Mouse (Mus musculus): ENCODE results near the gene Tenm4. TPM values are rescaled to one million over a fixed set of nuclear protein-coding genes. Genes with fewer than 3 reads are reported as not detected.

Gene Tenm4
- total RNA-seq, 2 experiments from 2014 or later = 96.7 to 119 TPM

DNA sequence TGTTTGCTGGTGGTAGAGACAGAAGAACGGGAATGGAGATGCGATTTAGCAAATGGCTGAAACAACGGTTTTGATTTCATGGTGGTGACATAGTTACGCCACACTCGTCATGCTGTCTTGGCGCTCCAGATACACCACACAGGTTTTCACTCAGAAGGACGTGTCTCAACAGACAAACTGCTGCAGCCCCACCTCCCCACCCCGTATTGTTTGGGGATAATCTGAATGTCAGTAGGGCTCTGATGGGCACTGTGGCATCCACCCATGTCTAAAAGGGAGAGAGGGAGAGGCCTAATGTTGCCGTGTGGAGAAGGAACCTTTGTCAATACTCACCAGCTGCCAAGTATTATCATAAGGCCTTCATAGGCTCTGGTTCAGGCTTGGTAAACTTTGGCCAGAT is 14.4 kb downstream of the Tenm4 start:
- no peak for DNase-seq (ENCODE audit: extremely low spot score in 1 of 2, low spot score in 1 of 2)

DNA sequence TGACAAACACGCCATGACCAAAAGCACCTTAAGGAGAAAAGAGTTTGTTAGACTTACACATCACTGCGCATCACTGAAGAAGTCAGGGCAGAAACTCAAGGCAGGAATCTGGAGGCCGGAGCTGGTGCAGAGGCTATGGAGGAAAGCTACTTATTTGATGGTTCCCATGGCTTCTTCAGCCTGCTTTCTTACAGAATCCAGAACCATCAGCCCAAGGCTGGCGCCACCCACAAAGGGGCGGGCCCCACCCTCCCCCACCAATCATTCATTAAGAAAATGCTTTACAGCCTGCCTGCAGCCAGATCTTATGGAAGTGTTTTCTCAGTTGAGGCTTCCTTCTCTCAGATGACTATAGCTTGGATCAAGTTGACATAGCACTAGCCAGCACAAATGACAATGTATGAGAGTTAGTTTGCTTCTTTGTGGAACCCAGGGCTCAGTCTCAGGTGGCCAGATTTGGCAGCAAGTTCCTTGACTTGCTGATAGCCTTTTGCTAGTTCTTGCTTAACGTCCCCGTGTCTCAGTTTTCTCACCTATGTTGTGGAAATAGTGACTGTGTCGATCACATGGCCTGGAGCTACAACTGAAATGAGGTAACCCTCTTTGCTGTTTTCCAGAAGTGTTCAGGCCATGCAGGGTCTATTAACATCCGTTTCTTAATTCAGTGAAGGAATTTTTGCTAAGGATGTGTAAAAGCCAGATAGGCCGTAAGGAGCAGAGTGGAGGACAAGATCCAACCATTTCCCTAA is 32.9 kb downstream of the Tenm4 start:
- DNase-seq (ENCODE audit: extremely low spot score in 1 of 2, low spot score in 1 of 2) = no peak

DNA sequence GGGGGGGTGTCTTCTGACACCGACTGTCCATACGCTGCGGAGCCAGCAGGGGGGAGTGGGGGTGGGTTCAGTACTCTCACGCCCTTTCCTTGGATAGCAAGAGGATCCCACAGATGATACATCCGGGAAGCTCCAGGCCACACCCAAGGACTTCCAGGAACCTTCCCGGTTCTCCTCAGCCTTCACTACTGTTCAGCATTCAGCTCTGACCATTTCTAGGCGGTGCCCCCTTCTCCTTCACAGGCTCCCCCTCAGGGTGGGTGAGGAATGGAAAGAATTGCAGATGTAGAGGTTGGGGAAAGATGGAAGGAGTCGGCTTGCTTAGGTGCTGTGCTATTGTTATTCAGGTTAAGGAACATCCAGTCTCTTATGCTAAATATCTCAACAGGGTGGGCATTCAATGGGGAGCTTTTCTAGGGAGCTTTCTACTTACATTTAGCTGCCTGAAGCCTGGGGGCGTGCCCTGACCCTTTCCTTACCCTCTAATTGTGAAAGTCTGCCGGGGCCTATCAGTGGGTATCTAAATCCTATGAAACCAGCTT is 33.8 kb downstream of the Tenm4 start:
- DNase-seq (ENCODE audit: extremely low spot score in 1 of 2, low spot score in 1 of 2) = no peak

DNA sequence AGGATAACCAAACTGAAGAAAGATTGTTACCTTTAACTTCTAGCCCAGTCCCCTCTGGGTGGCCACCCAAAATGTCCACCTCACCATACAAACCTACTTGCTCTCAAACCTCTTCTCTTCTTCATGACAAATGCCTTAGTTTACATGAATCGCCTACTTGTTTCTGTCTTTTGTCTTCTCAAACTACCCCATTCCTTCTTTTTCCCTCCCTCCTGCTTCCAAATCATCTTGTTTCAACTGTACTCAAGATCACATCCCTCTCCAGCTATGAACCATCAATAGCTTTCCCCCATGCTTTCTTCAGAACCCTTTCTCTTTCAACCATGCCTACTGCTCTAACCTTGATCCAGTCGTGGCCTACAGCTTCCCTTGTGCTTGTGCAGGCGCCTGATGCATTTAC is 36.0 kb downstream of the Tenm4 start:
- DNase-seq (ENCODE audit: extremely low spot score in 1 of 2, low spot score in 1 of 2) = no peak

DNA sequence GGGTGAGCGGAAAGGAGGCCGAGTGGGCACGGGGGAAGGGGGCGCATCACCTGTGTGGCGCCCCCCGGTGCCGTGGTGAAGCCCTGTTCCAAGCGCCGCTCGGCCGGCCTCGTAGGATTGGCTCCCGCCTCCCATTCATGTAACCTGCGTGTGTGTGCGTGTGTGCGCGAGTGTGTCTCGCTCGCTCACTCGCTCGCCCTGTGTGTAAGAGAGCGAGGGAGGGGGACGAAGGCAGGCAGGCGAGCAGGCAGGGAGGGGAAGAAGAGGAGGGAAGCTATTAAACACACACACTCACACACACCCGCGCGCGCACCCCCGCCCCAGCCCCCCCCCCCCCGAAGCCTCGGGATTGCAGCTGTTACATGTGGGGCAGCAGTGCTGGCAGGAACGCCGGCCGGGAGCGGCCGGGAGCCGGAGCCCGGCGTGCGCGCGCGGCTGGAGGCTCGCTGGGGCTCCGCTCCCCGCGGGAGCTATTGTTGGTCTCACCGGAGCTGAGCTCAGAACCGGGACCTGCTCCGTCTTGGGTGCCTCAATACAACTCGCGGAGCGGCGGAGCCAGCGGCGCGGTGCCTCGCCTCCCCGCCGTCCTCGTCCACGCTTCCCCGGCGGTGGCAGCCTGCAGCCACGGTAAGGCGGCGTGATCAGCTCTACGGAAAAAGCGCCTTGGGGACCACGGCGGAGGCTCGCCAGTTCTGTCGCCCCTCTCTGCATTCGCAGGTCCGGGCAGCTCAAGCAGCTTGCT is 38.9 kb downstream of the Tenm4 start:
- DNase-seq (ENCODE audit: extremely low spot score in 1 of 2, low spot score in 1 of 2) = peak; percentile 39 to 44

DNA sequence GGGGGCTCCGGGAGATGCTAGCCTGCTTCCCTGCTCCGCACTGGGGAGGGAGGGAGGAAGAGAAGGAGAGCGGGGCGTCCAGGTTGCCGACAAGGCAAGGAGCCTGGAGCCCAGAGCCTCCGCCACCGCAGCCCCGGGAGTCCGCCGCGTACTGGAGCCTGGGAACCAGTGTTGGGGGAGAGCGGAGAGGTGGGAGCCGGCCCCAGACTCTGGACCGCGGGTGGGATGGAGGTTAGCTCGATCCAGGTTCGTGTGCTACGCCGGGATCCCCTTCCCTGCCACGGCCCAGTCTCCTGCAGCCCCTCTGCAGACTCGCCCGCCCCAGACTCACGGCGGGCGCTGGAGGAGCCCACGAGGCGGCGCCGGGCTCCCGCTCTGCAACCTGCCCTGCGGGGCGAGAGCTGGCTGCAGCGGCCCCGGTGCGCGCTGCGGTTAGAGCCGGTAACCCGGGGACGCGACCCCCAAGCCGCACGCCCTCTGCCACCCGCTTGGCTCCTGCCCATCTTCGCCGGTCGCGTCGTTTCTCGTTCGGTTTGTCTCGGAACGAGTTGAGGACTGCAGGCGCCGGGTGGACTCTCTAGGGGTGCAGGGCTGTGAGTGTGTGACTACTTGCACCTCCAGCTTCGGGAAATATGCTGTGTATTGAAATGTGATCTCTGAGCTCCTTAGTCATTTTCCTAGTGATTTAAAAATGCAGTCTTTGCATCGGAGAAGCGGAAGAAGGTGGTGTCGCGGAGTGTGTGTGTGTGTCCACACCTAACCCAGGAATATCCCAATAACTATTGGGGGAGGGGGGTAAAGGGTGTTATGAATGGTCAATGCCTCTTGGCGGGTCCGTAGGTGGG is 39.7 kb downstream of the Tenm4 start:
- peak; percentile 39 to 72 for DNase-seq (ENCODE audit: extremely low spot score in 1 of 2, low spot score in 1 of 2)

DNA sequence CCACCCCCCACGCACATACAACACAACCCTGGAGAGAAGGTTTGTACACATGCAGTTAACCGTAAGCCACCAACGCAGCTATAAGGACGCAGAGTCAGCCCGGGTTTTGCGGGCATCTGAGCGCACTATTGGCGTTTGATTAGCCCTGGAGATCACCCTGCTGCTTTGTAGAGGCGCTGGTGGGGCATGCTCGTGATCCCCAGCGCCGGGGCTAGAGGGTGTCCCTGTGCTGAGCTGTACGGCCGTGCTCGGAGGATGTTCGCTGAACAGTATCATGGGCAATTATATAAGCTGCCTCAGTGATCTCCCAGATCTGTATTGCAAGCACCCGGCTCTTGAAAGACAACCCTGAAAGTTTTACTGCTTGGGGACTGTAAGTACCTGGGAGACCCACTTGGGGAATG is 40.6 kb downstream of the Tenm4 start:
- peak; percentile 25 to 44 for DNase-seq (ENCODE audit: extremely low spot score in 1 of 2, low spot score in 1 of 2)

DNA sequence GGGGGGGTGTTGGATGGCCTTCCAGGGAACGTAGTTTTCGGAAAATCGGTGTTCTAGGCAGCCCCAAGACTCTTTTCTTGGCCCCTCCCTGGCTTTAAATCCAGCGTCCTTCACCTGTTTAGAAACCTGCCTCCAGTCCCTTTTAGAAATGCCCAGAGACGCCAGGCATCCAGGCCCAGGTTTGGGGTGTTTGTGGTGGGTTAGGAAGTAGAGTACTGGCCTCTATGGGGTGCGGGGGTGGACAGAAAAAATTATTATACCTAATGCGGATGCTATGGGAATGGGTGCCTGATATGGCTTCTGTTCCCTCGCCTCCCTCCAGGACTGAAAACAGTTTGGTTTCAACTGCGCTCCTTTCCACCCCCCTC is 41.2 kb downstream of the Tenm4 start:
- peak; percentile 20 to 36 for DNase-seq (ENCODE audit: extremely low spot score in 1 of 2, low spot score in 1 of 2)

DNA sequence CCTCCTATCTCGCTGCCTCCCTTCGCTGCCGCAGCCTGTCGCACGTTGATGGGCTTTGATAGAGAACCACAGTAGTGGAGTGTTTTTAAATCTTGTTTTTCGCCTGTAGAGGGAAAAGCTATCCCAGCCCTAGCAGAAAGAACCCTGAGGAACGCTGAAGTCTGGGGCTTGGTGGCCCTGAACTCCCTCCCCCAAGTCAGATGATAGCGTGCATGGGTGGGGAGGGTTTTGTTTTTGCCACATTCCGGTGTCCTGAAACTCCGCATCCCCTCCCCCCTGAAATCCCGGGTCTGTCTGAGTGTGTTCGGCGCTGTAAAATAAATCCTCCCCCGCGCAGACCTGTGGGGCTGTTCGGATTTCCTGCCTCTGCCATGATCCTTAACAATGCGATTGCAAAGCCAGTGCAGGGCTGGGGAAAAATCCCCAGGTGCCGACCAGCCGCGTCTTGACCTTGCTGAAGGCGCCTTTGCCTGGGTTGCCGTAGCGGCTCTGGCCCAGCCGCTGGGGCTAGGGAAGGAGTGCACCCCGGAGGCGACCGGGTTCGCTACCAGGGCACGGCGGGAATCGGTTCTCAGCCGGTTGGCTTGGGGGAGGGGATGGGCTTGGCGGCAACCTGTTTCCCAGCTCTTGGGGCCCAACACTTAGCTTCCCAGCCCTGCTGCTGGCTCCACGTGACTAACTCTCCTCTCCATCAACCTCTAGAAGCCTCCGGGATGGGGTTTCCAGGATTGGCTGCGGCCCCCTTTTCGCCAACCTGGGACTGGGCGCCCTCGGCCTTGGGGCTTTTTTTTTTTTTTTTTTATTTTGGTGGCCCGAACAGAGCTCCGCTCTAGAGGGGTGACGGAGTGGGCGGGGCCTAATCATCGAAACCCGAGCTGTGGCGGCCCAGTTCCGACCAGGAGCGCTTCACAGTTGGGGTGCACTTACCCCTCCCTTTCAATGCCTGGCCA is 41.8 kb downstream of the Tenm4 start:
- peak; percentile 38 to 53 for DNase-seq (ENCODE audit: extremely low spot score in 1 of 2, low spot score in 1 of 2)

DNA sequence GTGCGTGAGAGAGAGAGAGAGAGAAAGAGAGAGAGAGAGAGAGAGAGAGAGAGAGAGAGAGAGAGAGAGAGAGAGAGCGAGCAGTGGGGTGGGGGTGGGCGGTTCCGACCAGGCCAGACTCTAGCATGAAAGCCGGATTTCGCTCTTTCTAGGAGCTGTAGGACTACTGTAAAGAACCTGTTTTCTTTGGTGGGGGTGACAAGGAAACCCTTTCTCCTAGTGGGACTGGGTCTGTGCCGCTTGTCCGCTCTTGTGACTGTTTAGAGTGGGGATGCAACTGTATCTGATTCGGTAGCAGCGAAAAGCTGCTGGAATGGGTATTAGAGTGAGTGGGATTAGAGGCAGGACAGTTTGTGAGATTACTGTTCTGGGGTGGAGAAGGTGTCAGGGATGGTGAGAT is 42.7 kb downstream of the Tenm4 start:
- DNase-seq (ENCODE audit: extremely low spot score in 1 of 2, low spot score in 1 of 2) = no peak

DNA sequence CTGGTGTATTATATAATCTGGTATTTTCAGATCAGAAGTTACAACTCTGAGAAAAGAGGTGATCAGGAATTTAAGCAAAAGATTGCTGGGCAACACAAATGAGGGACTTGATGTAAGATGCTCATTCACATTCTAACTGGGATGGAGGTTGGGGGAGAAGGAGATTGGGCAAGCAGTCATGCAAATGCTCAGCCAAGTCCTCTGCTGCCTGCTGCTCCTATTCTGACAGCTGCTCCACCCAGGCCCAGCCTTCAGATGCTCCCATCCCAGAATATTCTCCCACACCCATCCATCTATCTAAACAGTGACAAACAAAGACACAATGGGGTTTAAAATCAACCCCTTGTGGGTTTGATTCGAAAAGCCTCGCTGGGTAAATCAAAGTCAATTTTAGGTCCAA is 43.8 kb downstream of the Tenm4 start:
- no peak for DNase-seq (ENCODE audit: extremely low spot score in 1 of 2, low spot score in 1 of 2)

DNA sequence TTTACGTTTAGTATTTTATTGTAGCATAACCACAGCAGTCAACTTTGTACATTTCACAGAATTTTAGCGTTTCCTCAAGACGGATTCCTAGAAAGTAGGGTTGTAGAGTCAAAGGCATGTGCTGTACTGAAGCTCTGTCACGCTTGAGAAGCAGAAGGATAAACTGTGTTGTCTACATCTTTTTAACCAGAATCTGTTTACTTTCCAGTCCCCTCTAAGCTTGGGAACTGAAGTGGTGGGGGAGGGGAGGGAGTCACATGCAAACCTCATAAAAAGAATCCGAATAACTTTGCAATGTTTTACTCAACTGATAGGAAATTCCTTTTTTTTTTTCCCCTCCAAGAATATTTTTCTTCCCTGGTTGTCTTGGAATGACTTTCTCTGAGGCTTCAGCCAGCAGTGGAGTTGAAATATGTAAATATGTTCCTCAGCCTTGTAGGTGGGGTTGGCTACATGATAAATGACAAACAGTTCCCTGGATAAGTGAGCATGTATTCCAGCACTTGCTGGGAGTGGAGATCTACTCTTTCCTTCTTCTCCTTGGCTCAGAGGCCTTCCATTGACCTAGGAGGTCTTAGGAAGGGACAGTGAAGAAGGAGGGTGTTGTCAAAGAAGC is 45.0 kb downstream of the Tenm4 start:
- no peak for DNase-seq (ENCODE audit: extremely low spot score in 1 of 2, low spot score in 1 of 2)

DNA sequence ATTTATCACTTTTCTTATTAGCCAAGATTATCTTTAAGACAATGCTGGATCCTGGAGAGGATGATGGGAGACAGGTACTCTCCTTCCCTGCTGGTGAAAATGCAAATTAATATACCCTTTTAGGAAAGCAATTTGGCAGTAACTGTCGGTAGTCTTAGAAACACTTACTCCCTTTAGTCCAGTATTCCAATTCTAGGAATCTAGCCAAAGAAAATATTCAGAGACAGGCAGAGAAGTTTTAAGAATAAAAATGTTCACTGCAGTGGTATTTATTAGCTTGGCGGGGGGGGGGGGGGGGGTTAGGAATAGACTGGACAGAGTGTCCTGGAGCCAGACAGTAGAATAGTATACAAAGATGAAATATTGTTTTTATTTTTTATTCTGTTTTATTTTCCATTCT is 48.3 kb downstream of the Tenm4 start:
- no peak for DNase-seq (ENCODE audit: extremely low spot score in 1 of 2, low spot score in 1 of 2)

DNA sequence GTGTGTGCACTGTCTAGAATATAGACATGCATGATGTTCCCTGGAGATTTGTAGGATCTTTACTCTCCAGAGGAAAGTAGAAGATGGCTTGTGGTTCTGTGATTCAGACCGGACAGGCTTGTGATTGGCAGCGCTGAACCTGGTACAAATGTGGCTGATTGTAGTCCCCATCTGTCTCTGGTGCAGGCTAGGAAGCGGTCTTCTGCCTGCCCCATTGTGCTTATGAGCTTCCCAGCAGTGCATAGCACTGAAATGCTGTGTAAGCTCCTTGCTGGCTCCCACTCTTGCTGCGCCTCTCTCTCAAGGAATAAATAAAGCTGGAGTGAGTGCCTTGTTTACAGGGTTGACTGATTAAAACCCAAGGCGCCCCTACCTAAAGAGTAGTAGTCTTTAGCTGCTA is 49.6 kb downstream of the Tenm4 start:
- DNase-seq (ENCODE audit: extremely low spot score in 1 of 2, low spot score in 1 of 2) = no peak

DNA sequence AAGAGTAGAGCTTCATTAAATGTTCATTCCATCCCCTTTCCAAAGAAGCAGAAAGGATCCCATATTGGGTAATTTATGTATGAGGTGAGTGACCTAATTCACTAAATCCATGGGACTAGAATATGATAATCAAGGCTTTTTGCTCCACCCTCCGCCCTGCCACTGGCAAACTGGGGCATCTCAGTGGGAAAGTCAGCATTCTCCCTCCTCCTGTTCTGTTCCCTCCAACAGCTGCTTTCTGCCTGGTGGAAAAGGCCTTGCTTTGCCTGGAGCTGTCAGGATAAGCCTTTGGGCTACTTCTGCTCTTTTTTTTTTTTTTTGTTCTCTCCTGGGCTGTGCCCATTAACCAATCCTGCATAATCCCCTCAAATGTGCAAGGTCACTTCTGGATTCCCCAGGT is 51.5 kb downstream of the Tenm4 start:
- no peak for DNase-seq (ENCODE audit: extremely low spot score in 1 of 2, low spot score in 1 of 2)

DNA sequence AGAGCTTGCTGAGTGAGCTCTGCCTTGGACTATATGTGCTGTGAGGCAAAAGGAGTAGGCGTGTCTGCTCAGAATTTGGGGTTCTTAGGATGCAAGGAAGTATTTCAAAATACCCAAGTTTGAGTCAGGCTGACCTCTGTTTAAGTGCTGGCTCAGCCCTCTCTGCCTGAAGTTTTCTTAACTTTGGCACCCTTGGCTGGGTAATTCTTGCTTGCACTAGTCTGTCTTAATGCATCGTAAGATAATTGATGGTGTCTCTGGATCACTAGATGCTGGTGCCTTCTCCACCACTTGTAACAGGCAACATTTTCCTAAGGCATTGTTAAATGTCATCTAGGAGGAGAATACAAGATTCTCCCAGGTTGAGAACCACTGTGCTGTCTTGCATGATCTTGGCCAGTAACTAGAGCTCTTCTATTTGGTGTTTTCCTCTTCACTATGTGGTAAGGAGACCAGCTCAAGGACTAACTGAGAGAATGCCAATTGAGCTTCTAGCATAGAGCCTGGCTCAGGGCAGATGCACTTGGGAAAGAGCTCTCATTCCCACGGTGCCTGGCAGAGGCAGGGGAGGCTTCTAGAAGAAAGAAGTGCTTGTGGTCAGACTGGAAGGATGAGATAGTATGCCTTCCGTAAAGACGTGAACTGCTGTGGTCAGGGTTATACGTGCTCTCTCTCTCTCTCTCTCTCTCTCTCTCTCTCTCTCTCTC is 57.7 kb downstream of the Tenm4 start:
- DNase-seq (ENCODE audit: extremely low spot score in 1 of 2, low spot score in 1 of 2) = no peak

DNA sequence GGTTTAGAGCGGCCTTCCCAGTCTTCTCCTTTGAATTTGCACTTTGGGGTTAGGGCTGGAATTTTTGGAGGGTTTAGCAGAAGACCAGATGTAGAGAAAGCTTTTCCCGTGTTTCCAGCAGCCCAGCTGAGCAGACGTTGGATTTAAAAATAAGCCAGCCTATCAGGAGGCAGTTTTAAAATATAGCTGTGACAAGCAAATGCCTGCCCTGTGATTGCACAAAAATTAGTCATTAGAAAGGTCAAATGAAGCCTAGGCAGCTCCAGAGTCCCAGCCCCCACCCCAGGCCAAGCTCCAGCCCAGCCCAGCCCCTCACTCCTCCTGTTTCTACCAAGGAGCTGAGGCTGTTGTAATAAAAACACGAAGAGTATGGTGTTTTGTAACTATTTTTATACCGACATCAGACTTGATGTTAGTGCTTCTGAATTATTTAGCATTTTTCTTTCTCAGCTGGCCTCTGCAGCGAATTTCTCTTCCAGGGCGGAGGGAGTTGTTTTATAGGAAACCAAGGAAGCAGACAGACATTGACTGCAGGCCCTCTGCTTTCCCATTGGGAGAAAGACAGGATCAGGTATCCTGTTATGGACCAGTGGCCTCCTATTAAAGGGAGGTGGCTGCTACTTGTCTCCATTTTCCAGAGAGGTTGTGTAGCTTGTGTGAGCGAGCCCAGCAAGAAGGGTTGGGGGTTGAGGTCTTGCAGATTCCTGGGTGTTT is 59.1 kb downstream of the Tenm4 start:
- no peak for DNase-seq (ENCODE audit: extremely low spot score in 1 of 2, low spot score in 1 of 2)

DNA sequence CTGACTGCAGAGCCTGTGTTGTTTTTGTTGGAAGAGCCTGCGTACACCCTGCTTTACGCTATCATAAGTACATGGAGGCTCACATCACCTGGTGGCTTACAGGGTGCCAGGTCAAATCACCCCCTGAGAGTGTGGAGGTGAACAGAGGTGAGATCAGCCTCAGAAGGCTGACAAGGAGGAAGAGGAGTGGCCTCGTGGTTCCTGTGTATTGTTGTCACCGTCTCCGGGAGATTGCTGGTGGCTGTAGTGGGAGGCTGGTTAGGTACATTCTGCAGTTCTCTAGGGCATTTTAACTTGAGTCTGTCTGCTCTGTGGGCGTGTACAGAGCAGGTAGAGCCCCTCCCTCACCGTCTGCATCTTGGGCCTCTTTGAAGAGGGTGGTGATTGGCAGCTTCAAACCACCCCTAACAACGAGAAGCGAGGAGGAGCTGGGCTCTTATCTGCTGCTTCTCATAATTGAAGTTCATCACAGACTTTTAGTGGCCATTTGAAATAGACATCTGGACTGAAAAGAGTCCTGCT is 59.7 kb downstream of the Tenm4 start:
- no peak for DNase-seq (ENCODE audit: extremely low spot score in 1 of 2, low spot score in 1 of 2)
